Mouse (Mus musculus): ENCODE measurements around the gene Gm19935.

Gm19935 gene

GRCm38 (mm10) chr8:90830980-90831379, 13.8 kb upstream of the Gm19935 start:
- WGBS, result 64% methylated on average over 8 of the region's 8 CpGs

- WGBS, result 43% methylated on average over 1 of the region's 1 CpGs
Observed at GRCm38 (mm10) chr8:90829825-90830224, 12.6 kb upstream of the Gm19935 start.

GRCm38 (mm10) chr8:90828987-90829740, 12.0 kb upstream of the Gm19935 start:
- WGBS, result 2% methylated on average over 11 of the region's 11 CpGs

- 1% methylated on average over 39 of the region's 39 CpGs for WGBS
Observed at GRCm38 (mm10) chr8:90828181-90828986, 11.2 kb upstream of the Gm19935 start, which contains the start of gene Chd9. Gene Chd9, plus strand, starts transcription at chr8:90828352.

GRCm38 (mm10) chr8:90825459-90825871, 8.3 kb upstream of the Gm19935 start:
- WGBS, result 90% methylated on average over 9 of the region's 9 CpGs

- WGBS, result 66% methylated on average over 11 of the region's 11 CpGs
Observed at GRCm38 (mm10) chr8:90822443-90822842, 5.2 kb upstream of the Gm19935 start.

GRCm38 (mm10) chr8:90820321-90820696, 3.1 kb upstream of the Gm19935 start:
- 85% methylated on average over 4 of the region's 4 CpGs for WGBS

GRCm38 (mm10) chr8:90819561-90820320, 2.5 kb upstream of the Gm19935 start:
- WGBS, result 91% methylated on average over 9 of the region's 9 CpGs

GRCm38 (mm10) chr8:90816061-90816882, 921 bp downstream of the Gm19935 start:
- WGBS, result 62% methylated on average over 23 of the region's 23 CpGs

GRCm38 (mm10) chr8:90813602-90814320, 3.4 kb downstream of the Gm19935 start:
- WGBS, result 72% methylated on average over 10 of the region's 10 CpGs

- WGBS, result 89% methylated on average over 5 of the region's 5 CpGs
Observed at GRCm38 (mm10) chr8:90799473-90799872, 17.7 kb downstream of the Gm19935 start.

- 14% methylated on average over 12 of the region's 12 CpGs for WGBS
Observed at GRCm38 (mm10) chr8:90794990-90795861, 22.0 kb downstream of the Gm19935 start.

- under 1% methylated on average over 3 of the region's 3 CpGs for WGBS
Observed at GRCm38 (mm10) chr8:90793710-90794109, 23.5 kb downstream of the Gm19935 start.

- 90% methylated on average over 1 of the region's 1 CpGs for WGBS
Observed at GRCm38 (mm10) chr8:90791616-90792015, 25.6 kb downstream of the Gm19935 start.

- 73% methylated on average over 5 of the region's 5 CpGs for WGBS
Observed at GRCm38 (mm10) chr8:90769791-90770190, 47.4 kb downstream of the Gm19935 start.

All from cerebral cortex, adult 2 months (tissue).